Mouse (Mus musculus) hindbrain, embryonic 11.5 days (tissue): ENCODE measurements around the gene Atg5. TPM values are rescaled to one million over a fixed set of nuclear protein-coding genes. Genes with fewer than 3 reads are reported as not detected.

Experiments
- ATAC-seq: fragments of 200-750 bp; cut with Nextera tagmentation; 2 replicates; pipeline ENCODE4 v1.8.0; 2017; ENCODE audit warnings: mild to moderate bottlenecking, moderate TSS enrichment, moderate library complexity; ENCODE audit not compliant: low FRiP score
- DNase-seq: peaks from one replicate; pipeline ENCODE4 v3.0.0-alpha.2; 2015; ENCODE audit warnings: low spot score
- H3K27ac ChIP-seq: fragments of 300-500 bp; sonication (generic); 2 replicates; pipeline ENCODE4 v1.5.1; 2014; ENCODE audit warnings: mild to moderate bottlenecking, low read depth, low read length
- H3K27me3 ChIP-seq: fragments of 300-500 bp; sonication (generic); 2 replicates; pipeline ENCODE4 v1.6.1; 2014; ENCODE audit warnings: mild to moderate bottlenecking, low read length, moderate library complexity, mixed read lengths; ENCODE audit not compliant: control insufficient read depth, insufficient read depth
- H3K36me3 ChIP-seq: fragments of 300-500 bp; sonication (generic); 2 replicates; pipeline ENCODE4 v1.6.1; 2014; ENCODE audit warnings: mild to moderate bottlenecking, low read length, moderate library complexity, mixed read lengths; ENCODE audit not compliant: control insufficient read depth, insufficient read depth
- H3K4me1 ChIP-seq: fragments of 300-500 bp; sonication (generic); replicated peaks from 2 replicates; pipeline ENCODE4 v1.6.1; 2014; ENCODE audit warnings: low read length, mixed read lengths; ENCODE audit not compliant: control insufficient read depth, insufficient read depth
- H3K4me2 ChIP-seq: fragments of 300-500 bp; sonication (generic); replicated peaks from 2 replicates; pipeline ENCODE4 v1.6.1; 2014; ENCODE audit warnings: mild to moderate bottlenecking, low read depth, low read length
- H3K4me3 ChIP-seq: fragments of 300-500 bp; sonication (generic); 2 replicates; pipeline ENCODE4 v1.5.1; 2014; ENCODE audit warnings: low read depth, low read length
- H3K9ac ChIP-seq: fragments of 300-500 bp; sonication (generic); 2 replicates; pipeline ENCODE4 v1.6.1; 2014; ENCODE audit warnings: low read depth, low read length
- H3K9me3 ChIP-seq: fragments of 300-500 bp; sonication (generic); 2 replicates; pipeline ENCODE4 v1.6.1; 2016; ENCODE audit warnings: low read length; ENCODE audit not compliant: control insufficient read depth
- WGBS: fragments of 180-500 bp; shearing (Covaris S2); extraction: QIAGEN DNeasy Blood & Tissue Kit; methylation state at CpG from one replicate; pipeline ENCODE4 v1.1.7; 2014; 5-methylcytosine and 5-hydroxymethylcytosine counted together
- polyA plus RNA-seq: library from polyadenylated mRNA; unstranded; fragments of >200 nt; fragmentation: Nextera tagmentation; extraction: Ambion mirVana; gene quantifications from 2 replicates; pipeline ENCODE4 v1.2.1, GENCODE M21; 2014

Atg5 gene
- polyA plus RNA-seq, 1 experiment from 2014 or later, result 58.7 TPM

DNA sequence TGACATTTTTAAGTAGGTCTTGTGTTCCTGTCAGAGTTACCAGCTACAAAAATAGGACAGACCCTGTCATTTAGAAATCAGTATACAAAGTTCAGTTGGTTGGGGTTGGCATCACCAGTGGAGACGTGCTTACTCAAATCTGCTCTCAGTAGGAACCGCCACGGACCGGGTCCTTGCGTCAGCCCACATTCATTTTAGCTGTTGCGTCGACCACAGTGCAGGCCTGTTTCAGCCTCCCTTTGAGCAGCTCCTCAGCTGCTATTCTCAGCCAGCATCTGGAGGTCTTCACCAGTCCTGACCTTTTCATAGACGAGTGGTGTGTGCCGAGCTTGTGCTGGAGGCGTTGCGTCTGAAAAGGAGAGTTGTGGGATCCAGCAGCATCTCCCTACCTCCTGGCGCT lies 98.9 kb downstream of the Atg5 start:
- no peak overlapping the region for H3K9ac ChIP-seq
- H3K36me3 ChIP-seq, result no peaks in the 10 kb centered on the region
- no peak overlapping the region for H3K27ac ChIP-seq
- no peak for DNase-seq
- H3K27me3 ChIP-seq, result no peaks in the 10 kb centered on the region
- no peak for ATAC-seq
- no peaks in the 10 kb centered on the region for H3K9me3 ChIP-seq
- H3K4me3 ChIP-seq, result no peak overlapping the region
- H3K4me1 ChIP-seq, result no peaks in the 10 kb centered on the region
- WGBS, result 82% methylated on average over 12 of the region's 12 CpGs
- H3K4me2 ChIP-seq, result no peak overlapping the region

- no peaks in the 10 kb centered on the region for H3K9me3 ChIP-seq
- DNase-seq (no peak), ATAC-seq (no peak)
- no peak overlapping the region for H3K27ac ChIP-seq
- WGBS, result 63% methylated on average over 12 of the region's 13 CpGs
- H3K27me3 ChIP-seq, result no peaks in the 10 kb centered on the region
- no peaks in the 10 kb centered on the region for H3K4me1 ChIP-seq
- no peak overlapping the region for H3K9ac ChIP-seq
- no peak overlapping the region for H3K4me2 ChIP-seq
- no peak overlapping the region for H3K4me3 ChIP-seq
- H3K36me3 ChIP-seq, result no peaks in the 10 kb centered on the region
Measured at GRCm38 (mm10) chr10:44368596-44368995, 100.4 kb downstream of the Atg5 start.

GRCm38 (mm10) chr10:44370666-44371065 lies 102.5 kb downstream of the Atg5 start:
- H3K36me3 ChIP-seq, result no peaks in the 10 kb centered on the region
- DNase-seq (no peak), ATAC-seq (no peak)
- no peaks in the 10 kb centered on the region for H3K27me3 ChIP-seq
- H3K4me3 ChIP-seq, result no peak overlapping the region
- 67% methylated on average over 6 of the region's 6 CpGs for WGBS
- no peak overlapping the region for H3K4me2 ChIP-seq
- no peaks in the 10 kb centered on the region for H3K4me1 ChIP-seq
- H3K9ac ChIP-seq, result no peak overlapping the region
- no peak overlapping the region for H3K27ac ChIP-seq
- H3K9me3 ChIP-seq, result no peaks in the 10 kb centered on the region

DNA sequence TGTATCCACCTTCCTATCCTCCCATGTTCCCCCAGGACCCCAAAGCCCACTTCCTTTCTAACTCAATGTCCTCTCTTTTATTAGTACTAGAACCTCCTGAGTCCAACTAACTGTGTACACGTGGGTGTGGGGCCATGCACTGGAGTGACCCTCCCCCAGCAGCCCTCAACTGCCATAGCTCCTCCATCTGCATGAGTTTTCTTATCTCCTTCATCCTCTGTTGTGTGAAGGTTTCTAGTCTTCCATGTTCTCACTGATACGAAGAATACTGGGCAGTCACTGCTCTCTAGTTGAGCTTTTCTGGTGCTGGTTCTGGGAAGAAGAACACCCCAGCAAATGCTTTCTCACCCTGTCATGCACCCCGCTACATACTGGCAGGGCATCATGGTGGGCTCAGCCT lies 104.1 kb downstream of the Atg5 start:
- WGBS, result 85% methylated on average over 3 of the region's 3 CpGs
- DNase-seq (no peak), ATAC-seq (no peak)
- no peaks in the 10 kb centered on the region for H3K27me3 ChIP-seq
- H3K36me3 ChIP-seq, result no peaks in the 10 kb centered on the region
- no peaks in the 10 kb centered on the region for H3K9me3 ChIP-seq
- H3K27ac ChIP-seq, result no peak overlapping the region
- H3K4me1 ChIP-seq, result no peaks in the 10 kb centered on the region
- H3K4me3 ChIP-seq, result no peak overlapping the region
- H3K9ac ChIP-seq, result no peak overlapping the region
- H3K4me2 ChIP-seq, result no peak overlapping the region

DNA sequence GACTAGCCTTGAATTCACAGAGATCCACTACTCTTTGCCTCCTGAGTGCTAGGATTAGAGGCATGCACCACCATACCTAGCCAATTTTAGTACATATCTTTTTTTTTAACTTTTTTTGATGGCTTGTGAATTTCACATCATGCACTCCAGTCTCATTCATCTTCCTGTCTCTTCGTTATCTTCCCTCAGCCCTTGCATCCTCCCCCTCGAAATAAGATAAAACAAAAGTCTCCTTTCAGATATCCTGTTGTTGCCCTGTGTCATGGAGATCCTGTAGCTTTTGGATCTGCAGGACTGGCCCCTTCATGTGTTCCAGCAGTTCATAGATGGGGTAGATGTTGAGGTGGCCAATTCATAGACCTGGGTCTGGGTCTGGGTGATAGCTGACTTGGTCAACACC lies 106.5 kb downstream of the Atg5 start:
- Histone ChIP-seq H3K4me3 (no peak overlapping the region), H3K27ac (no peak overlapping the region), H3K27me3 (no peaks in the 10 kb centered on the region), H3K4me2 (no peak overlapping the region), H3K36me3 (no peaks in the 10 kb centered on the region), H3K4me1 (no peaks in the 10 kb centered on the region), H3K9me3 (no peaks in the 10 kb centered on the region), H3K9ac (no peak overlapping the region)
- WGBS, result 82% methylated on average over 2 of the region's 2 CpGs
- DNase-seq (no peak), ATAC-seq (no peak)

GRCm38 (mm10) chr10:44375501-44375900 lies 107.3 kb downstream of the Atg5 start:
- Histone ChIP-seq H3K9me3 (no peaks in the 10 kb centered on the region), H3K27me3 (no peaks in the 10 kb centered on the region), H3K36me3 (no peaks in the 10 kb centered on the region), H3K4me1 (no peaks in the 10 kb centered on the region), H3K9ac (no peak overlapping the region), H3K4me2 (no peak overlapping the region), H3K4me3 (no peak overlapping the region), H3K27ac (no peak overlapping the region)
- WGBS, result 100% methylated on average over 1 of the region's 1 CpGs
- no peak for DNase-seq
- no peak for ATAC-seq

GRCm38 (mm10) chr10:44377821-44378220 lies 109.7 kb downstream of the Atg5 start:
- 67% methylated on average over 5 of the region's 5 CpGs for WGBS
- Histone ChIP-seq H3K9ac (no peak overlapping the region), H3K27ac (no peak overlapping the region), H3K4me2 (no peak overlapping the region), H3K4me1 (no peaks in the 10 kb centered on the region), H3K4me3 (no peak overlapping the region), H3K9me3 (no peaks in the 10 kb centered on the region), H3K27me3 (no peaks in the 10 kb centered on the region), H3K36me3 (no peaks in the 10 kb centered on the region)
- DNase-seq, result no peak
- ATAC-seq, result no peak

- Histone ChIP-seq H3K4me2 (no peak overlapping the region), H3K9me3 (no peaks in the 10 kb centered on the region), H3K36me3 (no peaks in the 10 kb centered on the region), H3K27me3 (no peaks in the 10 kb centered on the region), H3K4me3 (no peak overlapping the region), H3K9ac (no peak overlapping the region), H3K27ac (no peak overlapping the region), H3K4me1 (no peaks in the 10 kb centered on the region)
- DNase-seq (no peak), ATAC-seq (no peak)
- 90% methylated on average over 5 of the region's 5 CpGs for WGBS
Measured at GRCm38 (mm10) chr10:44378403-44378802, 110.2 kb downstream of the Atg5 start.

DNA sequence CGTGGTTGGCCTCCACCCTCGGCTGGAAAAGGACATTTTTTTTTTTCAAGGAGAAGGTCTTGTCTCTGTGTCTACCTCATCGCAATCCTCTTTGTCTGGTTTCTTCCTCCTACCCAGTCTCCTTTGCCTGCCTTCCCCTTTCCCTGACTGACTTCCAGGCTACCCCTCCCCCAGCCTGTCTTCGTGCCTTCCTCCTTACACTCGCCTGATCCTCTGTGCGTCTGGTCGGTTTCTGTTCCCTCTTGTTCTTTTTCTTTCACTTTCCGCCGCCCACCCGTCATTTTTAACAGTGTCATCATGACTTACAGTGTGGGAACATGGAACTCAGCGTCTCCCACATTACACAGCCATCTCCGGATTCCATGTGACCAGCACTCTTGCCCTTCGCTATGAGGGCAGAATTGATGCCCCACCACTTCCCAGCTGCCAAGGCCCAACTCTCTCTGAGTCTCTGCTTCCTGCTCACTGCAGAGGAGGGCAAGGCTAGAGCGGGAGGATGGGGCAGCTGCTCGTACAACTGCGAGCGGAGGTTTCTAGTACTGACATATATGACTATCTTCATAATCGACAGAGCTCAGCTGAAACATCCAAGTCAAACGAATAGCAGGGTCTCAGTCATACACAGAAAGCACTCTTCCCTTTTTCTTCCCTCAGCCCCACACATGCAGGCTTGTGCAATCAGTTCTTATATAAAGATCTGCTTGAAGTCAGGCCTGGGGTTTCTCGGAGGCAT lies 112.5 kb downstream of the Atg5 start:
- H3K36me3 ChIP-seq, result no peaks in the 10 kb centered on the region
- no peak overlapping the region for H3K27ac ChIP-seq
- H3K9me3 ChIP-seq, result no peaks in the 10 kb centered on the region
- ATAC-seq, result no peak
- H3K4me3 ChIP-seq, result no peak overlapping the region
- H3K4me1 ChIP-seq, result no peaks in the 10 kb centered on the region
- H3K4me2 ChIP-seq, result no peak overlapping the region
- no peak overlapping the region for H3K9ac ChIP-seq
- no peaks in the 10 kb centered on the region for H3K27me3 ChIP-seq
- WGBS, result 56% methylated on average over 20 of the region's 20 CpGs
- DNase-seq, result peak; percentile 32
